Mouse (Mus musculus): ENCODE results near the gene Ap3m1.

The Ap3m1 gene

GRCm38 (mm10) chr14:21073981-21074380 is 21.7 kb upstream of the Ap3m1 start:
- DNase-seq (ENCODE audit: low read depth, low spot score), result no peak

- DNase-seq (ENCODE audit: low read depth, low spot score), result no peak
These were observed 17.3 kb upstream of the Ap3m1 start for GRCm38 (mm10) chr14:21069594-21069993.

GRCm38 (mm10) chr14:21065490-21066162 is 13.3 kb upstream of the Ap3m1 start:
- no peak for DNase-seq (ENCODE audit: low read depth, low spot score)

GRCm38 (mm10) chr14:21064321-21064720 is 12.0 kb upstream of the Ap3m1 start:
- DNase-seq (ENCODE audit: low read depth, low spot score), result no peak

DNA sequence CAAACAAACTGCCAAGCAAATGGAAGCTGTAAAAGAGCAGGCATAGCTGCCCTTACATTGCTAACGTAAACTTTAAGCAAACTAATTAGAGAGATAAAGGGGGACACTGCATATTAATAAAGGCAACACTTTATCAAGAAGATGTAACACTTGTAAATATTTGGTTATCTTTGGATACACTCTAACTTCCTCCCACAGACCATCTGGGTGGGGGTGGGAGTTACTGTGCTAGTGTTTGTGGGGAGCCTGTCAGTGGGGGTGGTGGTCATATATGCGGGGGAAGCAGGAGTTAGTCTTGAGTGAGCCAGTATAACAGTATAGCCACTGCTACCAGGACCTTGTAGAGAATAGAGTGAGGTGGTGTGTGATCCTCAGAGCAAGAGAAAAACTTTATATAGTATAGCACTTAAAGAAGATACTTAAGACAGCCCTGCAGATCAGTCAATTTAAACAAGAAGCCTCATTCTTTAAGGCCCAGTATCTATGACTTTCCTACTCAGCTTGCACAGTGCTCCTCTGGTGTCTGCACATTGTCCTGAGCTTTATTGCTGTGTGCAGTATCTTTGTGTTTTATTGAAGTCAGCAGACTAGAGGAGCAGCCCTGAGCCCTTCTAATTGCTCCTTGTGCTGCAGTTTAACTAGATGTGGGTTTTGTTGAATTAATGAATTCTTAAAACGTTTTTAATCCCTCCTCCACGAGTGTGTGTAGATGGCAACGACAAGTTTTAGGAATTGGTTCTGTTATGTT is 10.6 kb upstream of the Ap3m1 start:
- DNase-seq (ENCODE audit: low read depth, low spot score), result no peak

DNA sequence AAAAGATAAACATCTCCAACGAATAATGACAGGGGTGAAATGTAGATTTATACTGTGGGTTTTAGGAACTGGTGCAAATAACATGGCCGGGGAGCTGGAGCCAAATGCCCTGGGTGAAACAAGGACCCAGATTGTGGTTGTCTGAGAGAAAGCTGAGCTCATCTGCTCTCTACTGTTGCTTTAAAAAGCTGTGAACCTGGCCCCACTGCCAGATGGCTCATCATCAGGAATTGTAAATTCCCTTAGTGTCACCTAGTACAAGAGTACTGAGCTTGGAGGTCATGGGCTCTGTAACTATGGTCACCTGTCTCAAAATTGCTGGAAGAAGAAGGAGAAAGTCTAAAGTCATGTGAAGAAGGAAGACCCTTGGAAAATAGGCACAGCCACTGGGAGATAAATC is 6.7 kb upstream of the Ap3m1 start:
- DNase-seq (ENCODE audit: low read depth, low spot score), result no peak

DNA sequence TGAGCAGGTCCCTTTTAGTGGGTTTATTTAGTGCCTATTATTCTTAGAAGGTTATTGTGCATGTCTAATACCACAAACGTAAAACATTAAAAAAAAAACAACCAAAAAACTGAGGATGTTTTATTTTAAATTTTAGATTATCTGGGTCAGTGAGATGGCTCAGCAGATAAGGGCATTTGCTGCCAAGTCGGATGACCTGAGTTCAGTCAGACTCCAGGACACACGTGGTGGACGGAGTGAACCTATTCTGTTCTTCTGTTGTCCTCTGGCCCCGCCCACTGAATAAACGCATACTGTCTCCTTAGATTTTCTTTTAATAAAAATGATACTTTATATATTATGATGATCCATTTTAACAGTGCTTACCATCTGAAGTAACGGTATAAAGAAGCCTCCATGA is 1.3 kb upstream of the Ap3m1 start:
- no peak for DNase-seq (ENCODE audit: low read depth, low spot score)

- no peak for DNase-seq (ENCODE audit: low read depth, low spot score)
These were observed 843 bp upstream of the Ap3m1 start for GRCm38 (mm10) chr14:21053151-21053550.

DNA sequence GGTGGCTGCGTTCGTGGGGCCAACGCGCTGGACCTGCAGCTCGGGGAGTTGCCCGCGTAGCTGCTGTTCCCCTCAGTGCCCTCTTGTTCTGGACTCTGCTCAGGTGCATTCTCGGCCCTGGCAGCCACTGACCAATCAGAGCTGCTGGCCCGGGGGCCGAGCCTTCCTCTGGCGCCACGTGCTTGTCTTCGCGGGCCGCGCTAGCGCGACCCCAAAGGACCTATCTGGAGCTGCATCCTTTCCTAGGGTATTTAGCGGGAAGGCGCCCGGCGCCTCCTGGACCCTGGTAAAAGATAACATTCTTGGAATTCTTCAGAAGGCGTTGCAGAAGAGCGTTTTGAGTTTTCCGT is 448 bp upstream of the Ap3m1 start:
- DNase-seq (ENCODE audit: low read depth, low spot score), result peak; percentile 84

DNA sequence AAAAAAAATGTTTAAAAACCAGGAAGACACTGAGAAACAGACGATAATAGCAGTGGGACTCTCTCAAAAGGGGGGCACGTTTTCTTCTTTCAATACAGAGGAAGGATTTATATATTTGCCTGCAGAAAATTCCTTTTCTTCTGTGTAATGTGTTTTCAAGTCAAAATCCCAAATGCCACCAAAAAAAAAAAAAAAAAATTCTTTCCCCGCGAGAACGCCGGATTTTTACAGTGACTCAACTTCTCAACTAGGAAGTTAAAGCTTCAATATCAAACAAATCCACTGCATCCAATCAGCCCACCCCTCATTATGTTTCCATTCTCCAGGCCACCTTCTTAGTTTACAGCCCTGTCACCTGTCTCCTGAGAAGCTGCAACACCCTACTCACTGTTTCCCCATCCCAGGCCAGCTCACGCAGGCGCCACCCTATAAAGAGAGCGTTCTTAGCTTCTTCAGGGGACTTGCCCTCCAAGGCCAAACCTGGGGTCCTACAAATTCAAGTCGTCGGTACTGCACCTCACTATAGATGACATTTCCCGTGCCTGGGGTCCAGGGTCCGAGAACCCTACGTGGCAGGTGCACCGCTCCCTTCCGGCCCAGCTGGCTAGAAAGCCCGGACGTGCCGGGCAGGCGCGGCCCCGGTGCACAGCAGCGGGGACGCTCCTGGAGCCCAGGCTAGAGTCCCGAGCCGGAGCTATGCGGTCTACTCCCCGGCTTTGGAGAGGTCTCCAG is 762 bp downstream of the Ap3m1 start:
- peak; percentile 10 for DNase-seq (ENCODE audit: low read depth, low spot score)

DNA sequence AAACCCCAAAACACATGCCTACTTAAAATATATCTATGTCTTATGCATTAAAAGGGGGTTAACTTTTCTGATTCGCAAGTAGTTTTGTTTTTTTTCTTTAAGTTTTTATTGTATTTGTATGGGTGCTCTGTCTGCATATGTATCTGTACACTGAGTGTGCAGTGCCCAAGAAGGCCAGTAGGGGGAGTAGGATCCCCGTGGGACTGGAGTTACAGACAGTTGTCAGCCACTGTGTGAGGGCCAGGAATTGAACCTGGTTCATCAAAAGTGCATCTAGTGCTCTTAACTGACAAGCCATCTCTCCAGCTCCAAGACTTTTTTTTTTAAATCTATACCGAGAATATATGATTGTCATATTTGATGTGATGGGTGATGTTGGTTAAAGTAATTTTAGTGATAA is 1.6 kb downstream of the Ap3m1 start:
- DNase-seq (ENCODE audit: low read depth, low spot score), result no peak

DNA sequence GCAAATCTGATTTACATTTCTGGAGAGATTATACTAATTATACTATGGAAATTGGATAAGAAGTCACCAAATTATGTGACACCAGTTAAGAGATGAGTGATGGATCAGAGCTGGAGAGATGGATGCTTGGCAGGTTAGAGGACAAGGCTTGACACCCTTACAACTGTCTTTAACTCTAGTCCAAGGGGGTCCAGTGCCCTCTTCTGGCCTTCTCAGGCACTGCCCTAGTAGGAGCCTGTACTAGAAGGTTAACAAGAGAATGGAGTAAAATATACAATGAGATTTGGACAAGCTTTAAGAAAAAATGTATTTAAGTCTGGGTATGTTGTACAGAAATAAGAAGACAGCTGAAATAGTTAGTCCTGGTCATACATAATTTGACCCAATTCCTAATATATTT is 3.4 kb downstream of the Ap3m1 start:
- peak; percentile 14 for DNase-seq (ENCODE audit: low read depth, low spot score)

DNA sequence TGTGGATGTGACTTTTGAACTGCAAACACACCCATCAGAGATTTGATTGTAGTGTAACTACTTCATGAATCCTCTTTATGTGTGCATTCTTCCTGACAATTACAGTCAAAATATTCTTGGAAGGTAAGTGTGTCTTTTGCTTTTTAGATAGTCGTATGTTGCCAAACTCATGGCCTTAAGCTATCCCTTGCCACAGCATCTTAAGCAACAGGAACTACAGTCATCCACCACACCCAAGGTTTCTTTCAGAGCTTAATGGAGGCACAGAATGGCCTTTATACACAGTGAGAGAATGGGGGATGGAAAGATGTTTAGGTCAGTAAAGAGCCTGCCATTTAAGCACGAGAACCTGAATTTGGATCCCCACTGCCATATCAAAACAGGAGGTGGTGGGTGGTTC is 4.5 kb downstream of the Ap3m1 start:
- no peak for DNase-seq (ENCODE audit: low read depth, low spot score)

- no peak for DNase-seq (ENCODE audit: low read depth, low spot score)
These were observed 12.7 kb downstream of the Ap3m1 start for GRCm38 (mm10) chr14:21039623-21040022.

DNA sequence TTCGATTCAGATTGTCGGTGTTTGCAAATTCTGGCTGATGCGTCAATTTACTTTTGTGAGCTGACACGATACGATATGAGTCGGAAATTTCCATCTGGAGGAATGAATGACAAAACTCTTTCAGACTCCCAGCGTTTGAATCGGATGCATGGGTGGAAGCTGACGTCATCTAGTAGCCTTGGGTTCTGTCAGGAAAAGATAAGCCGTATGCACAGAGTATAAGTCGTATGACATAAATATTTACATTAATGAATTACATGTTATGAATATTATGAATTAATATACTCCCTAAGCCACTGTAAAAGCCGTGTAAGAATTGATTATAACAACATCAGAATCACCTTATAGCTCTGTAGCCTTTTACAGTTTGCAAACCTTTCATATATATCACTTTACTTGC is 13.2 kb downstream of the Ap3m1 start:
- DNase-seq (ENCODE audit: low read depth, low spot score), result no peak

- DNase-seq (ENCODE audit: low read depth, low spot score), result no peak
These were observed 17.5 kb downstream of the Ap3m1 start for GRCm38 (mm10) chr14:21034791-21035190.

GRCm38 (mm10) chr14:21034271-21034670 is 18.0 kb downstream of the Ap3m1 start:
- no peak for DNase-seq (ENCODE audit: low read depth, low spot score)

- DNase-seq (ENCODE audit: low read depth, low spot score), result peak; percentile 52
These were observed 20.4 kb downstream of the Ap3m1 start for GRCm38 (mm10) chr14:21031783-21032511.

- no peak for DNase-seq (ENCODE audit: low read depth, low spot score)
These were observed 23.2 kb downstream of the Ap3m1 start for GRCm38 (mm10) chr14:21029025-21029659.

DNA sequence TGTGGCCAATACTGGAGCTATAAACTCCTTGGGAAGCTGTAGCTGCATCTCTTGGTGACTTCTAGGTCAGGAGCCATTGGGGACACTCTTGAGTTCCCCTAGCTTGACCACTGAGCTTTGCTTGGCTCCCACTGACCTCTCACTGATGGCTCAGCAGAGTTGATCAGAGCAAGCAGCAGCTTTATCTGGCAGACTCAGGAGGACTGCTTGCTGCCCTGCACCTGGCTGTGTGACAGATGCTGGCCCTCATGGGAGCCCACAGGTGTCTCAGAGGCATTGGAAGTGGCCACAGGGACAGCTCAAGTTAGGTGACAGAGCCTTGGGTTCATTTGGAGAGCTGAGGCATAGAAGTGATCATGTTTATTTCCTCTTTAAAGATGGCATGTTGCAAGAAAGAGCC is 24.8 kb downstream of the Ap3m1 start:
- no peak for DNase-seq (ENCODE audit: low read depth, low spot score)

GRCm38 (mm10) chr14:21020435-21020834 is 31.9 kb downstream of the Ap3m1 start:
- no peak for DNase-seq (ENCODE audit: low read depth, low spot score)

DNA sequence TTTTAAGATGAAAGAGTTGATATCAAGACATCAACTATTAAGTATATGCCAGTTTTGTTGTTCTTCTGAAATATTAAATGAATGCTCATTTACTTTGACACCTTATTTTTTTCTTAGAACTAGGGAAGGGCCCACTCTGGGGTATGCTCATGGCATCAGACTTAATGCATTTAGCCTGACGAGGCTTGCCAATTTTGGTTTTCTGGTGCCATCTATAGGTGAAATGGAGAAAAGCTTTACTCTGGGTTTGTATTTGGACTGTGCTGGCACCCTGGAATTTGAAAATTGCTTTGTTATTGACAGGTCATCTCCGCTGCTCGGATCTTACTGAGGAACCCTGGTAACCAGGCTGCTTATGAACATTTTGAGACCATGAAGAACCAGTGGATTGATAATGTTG is 33.3 kb downstream of the Ap3m1 start:
- peak; percentile 38 for DNase-seq (ENCODE audit: low read depth, low spot score)
